Mouse (Mus musculus): ENCODE data around the gene 4930451I11Rik. TPM values are rescaled to one million over a fixed set of nuclear protein-coding genes. Genes with fewer than 3 reads are reported as not detected.

4930451I11Rik gene
- total and polyA plus RNA-seq, 3 experiments, result not detected

GRCm38 (mm10) chr7:126795387-126796317 is 35.8 kb downstream of the 4930451I11Rik start:
- Histone ChIP-seq H3K4me1 (ENCODE audit: control insufficient read depth in 1 of 2, insufficient read depth in 2 of 2) (peaks cover 6 to 59% of the 10 kb centered on the region in 2 experiments; a peak in 3 of 4 replicates), H3K27ac (ENCODE audit: insufficient read depth, low read depth) (no peak overlapping the region), H3K4me3 (replicated peaks in 1 of 3; ENCODE audit: low read depth in 2 of 3, low read length in 2 of 3, poor library complexity in 1 of 3) (peak overlapping the region in 1 of 3 experiments; percentile 2), H3K36me3 (replicated peaks in 1 of 2; ENCODE audit: control insufficient read depth in 1 of 2, insufficient read depth in 1 of 2, low read length in 1 of 2) (peaks cover 30 to 48% of the 10 kb centered on the region in 2 experiments), H3K79me2 (replicated peaks; ENCODE audit: control insufficient read depth, extremely low read depth, insufficient read depth, poor library complexity, severe bottlenecking) (peaks cover 40% of the 10 kb centered on the region), H3K27me3 (replicated peaks) (no peaks in the 10 kb centered on the region), H3K9ac (ENCODE audit: insufficient read depth, low read depth) (no peak overlapping the region), H3K9me3 (replicated peaks; ENCODE audit: low read length) (no peaks in the 10 kb centered on the region), H3K4me2 (ENCODE audit: insufficient read depth, low read depth, poor library complexity, severe bottlenecking) (no peak overlapping the region)
- DNase-seq (ENCODE audit: extremely low read depth), result no peak
- in situ Hi-C loops (cut with MboI; ENCODE audit: low pct_ligation_motif_present, low pct_unique_long_range_greater_than_20kb, low sequenced_read_pairs), result no loop called here
- TF ChIP-seq USF2 (conservative IDR thresholded peaks at IDR 0.05; ENCODE audit: low read depth, low read length) (no peak), CTCF (conservative IDR thresholded peaks at IDR 0.05 in 1 of 2, IDR thresholded peaks at IDR 0.05 in 1 of 2; ENCODE audit: low read depth in 2 of 2, low read length in 2 of 2) (peak in 1 of 2 experiments; percentile 39; a peak in 2 of 4 replicates), MYC (IDR thresholded peaks at IDR 0.05; ENCODE audit: low read depth, low read length) (no peak), MAX (IDR thresholded peaks at IDR 0.05; ENCODE audit: low read length) (no peak), MAZ (IDR thresholded peaks at IDR 0.05; ENCODE audit: low read depth, low read length) (no peak)
- dilution Hi-C loops (cut with MboI; ENCODE audit: extremely low pct_ligation_motif_present, extremely low pct_unique_long_range_greater_than_20kb, low sequenced_read_pairs), result no loop called here

GRCm38 (mm10) chr7:126794271-126794605 is 37.2 kb downstream of the 4930451I11Rik start:
- Histone ChIP-seq H3K27ac (ENCODE audit: insufficient read depth, low read depth) (no peak overlapping the region), H3K9ac (ENCODE audit: insufficient read depth, low read depth) (no peak overlapping the region), H3K4me1 (ENCODE audit: control insufficient read depth in 1 of 2, insufficient read depth in 2 of 2) (peaks cover 7 to 59% of the 10 kb centered on the region in 2 experiments), H3K27me3 (replicated peaks) (no peaks in the 10 kb centered on the region), H3K4me2 (ENCODE audit: insufficient read depth, low read depth, poor library complexity, severe bottlenecking) (no peak overlapping the region), H3K4me3 (replicated peaks in 1 of 3; ENCODE audit: low read depth in 2 of 3, low read length in 2 of 3, poor library complexity in 1 of 3) (no peak overlapping the region), H3K9me3 (replicated peaks; ENCODE audit: low read length) (no peaks in the 10 kb centered on the region), H3K36me3 (replicated peaks in 1 of 2; ENCODE audit: control insufficient read depth in 1 of 2, insufficient read depth in 1 of 2, low read length in 1 of 2) (peaks cover 40 to 59% of the 10 kb centered on the region in 2 experiments), H3K79me2 (replicated peaks; ENCODE audit: control insufficient read depth, extremely low read depth, insufficient read depth, poor library complexity, severe bottlenecking) (peaks cover 52% of the 10 kb centered on the region)
- DNase-seq (ENCODE audit: extremely low read depth), result no peak
- in situ Hi-C loops (cut with MboI; ENCODE audit: low pct_ligation_motif_present, low pct_unique_long_range_greater_than_20kb, low sequenced_read_pairs) (no loop called here), dilution Hi-C loops (cut with MboI; ENCODE audit: extremely low pct_ligation_motif_present, extremely low pct_unique_long_range_greater_than_20kb, low sequenced_read_pairs) (no loop called here)
- no peak for TF ChIP-seq MAFK (IDR thresholded peaks at IDR 0.05; ENCODE audit: insufficient replicate concordance, low read length)
- no peak for TF ChIP-seq HCFC1 (IDR thresholded peaks at IDR 0.05; ENCODE audit: low read depth, low read length)
- no peak for TF ChIP-seq RCOR1 (conservative IDR thresholded peaks at IDR 0.05; ENCODE audit: low read depth, low read length)
- TF ChIP-seq BHLHE40 (IDR thresholded peaks at IDR 0.05; ENCODE audit: low read depth, low read length), result no peak
- TF ChIP-seq POLR2AphosphoS2 (IDR thresholded peaks at IDR 0.05; ENCODE audit: low read depth, low read length), result peak; percentile 62; the same call in 1 of the 2 replicates
- no peak for TF ChIP-seq MYC (IDR thresholded peaks at IDR 0.05; ENCODE audit: low read depth, low read length)
- no peak for TF ChIP-seq ZMIZ1 (IDR thresholded peaks at IDR 0.05; ENCODE audit: low read depth, low read length)

All from CH12.LX (cell line).